Mouse (Mus musculus): Measurements from ENCODE around the gene Slc29a2. TPM values are rescaled to one million over a fixed set of nuclear protein-coding genes. Genes with fewer than 3 reads are reported as not detected.

Slc29a2 gene
- polyA plus RNA-seq, 2 experiments = 0.76 to 2.5 TPM

- Histone ChIP-seq H3K27me3 (ENCODE audit: control insufficient read depth, insufficient read depth, low read length) (peaks cover 30% of the 10 kb centered on the region), H3K4me3 (ENCODE audit: insufficient read depth in 1 of 2, low read depth in 2 of 2, low read length in 2 of 2) (no peak overlapping the region), H3K9me3 (ENCODE audit: control insufficient read depth, low read length) (no peaks in the 10 kb centered on the region), H3K4me1 (replicated peaks; ENCODE audit: control insufficient read depth in 2 of 2, insufficient read depth in 2 of 2, low read length in 1 of 2) (no peaks in the 10 kb centered on the region), H3K27ac (no peak overlapping the region), H3K36me3 (replicated peaks; ENCODE audit: control insufficient read depth, insufficient read depth, low read depth) (no peaks in the 10 kb centered on the region), H3K9ac (replicated peaks) (no peak overlapping the region), H3K4me2 (ENCODE audit: low read depth) (no peak overlapping the region)
- DNase-seq (ENCODE audit: low read depth in 3 of 3, low spot score in 3 of 3) = no peak
- TF ChIP-seq CTCF (IDR thresholded peaks at IDR 0.05; ENCODE audit: low read depth) = no peak
- TF ChIP-seq EP300 (IDR thresholded peaks at IDR 0.05; ENCODE audit: low read depth) = no peak
- 2% methylated on average over 22 of the region's 22 CpGs for WGBS (ENCODE audit: insufficient replicate concordance)
- ATAC-seq (ENCODE audit: insufficient read depth) = no peak
These were observed 32.9 kb upstream of the Slc29a2 start for GRCm38 (mm10) chr19:4990716-4991115.

GRCm38 (mm10) chr19:4992371-4992770, 31.3 kb upstream of the Slc29a2 start:
- ATAC-seq (ENCODE audit: insufficient read depth) (no peak), DNase-seq (ENCODE audit: low read depth in 3 of 3, low spot score in 3 of 3) (no peak)
- peaks cover 28% of the 10 kb centered on the region for H3K27me3 ChIP-seq (ENCODE audit: control insufficient read depth, insufficient read depth, low read length)
- no peak overlapping the region for H3K27ac ChIP-seq
- H3K36me3 ChIP-seq (replicated peaks; ENCODE audit: control insufficient read depth, insufficient read depth, low read depth) = no peaks in the 10 kb centered on the region
- no peak overlapping the region for H3K4me2 ChIP-seq (ENCODE audit: low read depth)
- 9% methylated on average over 8 of the region's 8 CpGs for WGBS (ENCODE audit: insufficient replicate concordance)
- no peak for TF ChIP-seq CTCF (IDR thresholded peaks at IDR 0.05; ENCODE audit: low read depth)
- TF ChIP-seq EP300 (IDR thresholded peaks at IDR 0.05; ENCODE audit: low read depth) = no peak
- no peak overlapping the region for H3K4me3 ChIP-seq (ENCODE audit: insufficient read depth in 1 of 2, low read depth in 2 of 2, low read length in 2 of 2)
- no peak overlapping the region for H3K9ac ChIP-seq (replicated peaks)
- H3K4me1 ChIP-seq (replicated peaks; ENCODE audit: control insufficient read depth in 2 of 2, insufficient read depth in 2 of 2, low read length in 1 of 2) = no peaks in the 10 kb centered on the region
- H3K9me3 ChIP-seq (ENCODE audit: control insufficient read depth, low read length) = no peaks in the 10 kb centered on the region

- H3K4me2 ChIP-seq (ENCODE audit: low read depth) = no peak overlapping the region
- TF ChIP-seq EP300 (IDR thresholded peaks at IDR 0.05; ENCODE audit: low read depth) (no peak), CTCF (IDR thresholded peaks at IDR 0.05; ENCODE audit: low read depth) (no peak)
- no peak for DNase-seq (ENCODE audit: low read depth in 3 of 3, low spot score in 3 of 3)
- H3K4me3 ChIP-seq (ENCODE audit: insufficient read depth in 1 of 2, low read depth in 2 of 2, low read length in 2 of 2) = no peak overlapping the region
- H3K4me1 ChIP-seq (replicated peaks; ENCODE audit: control insufficient read depth in 2 of 2, insufficient read depth in 2 of 2, low read length in 1 of 2) = no peaks in the 10 kb centered on the region
- peaks cover 28% of the 10 kb centered on the region for H3K27me3 ChIP-seq (ENCODE audit: control insufficient read depth, insufficient read depth, low read length)
- no peak overlapping the region for H3K27ac ChIP-seq
- 0% methylated on average over 9 of the region's 9 CpGs for WGBS (ENCODE audit: insufficient replicate concordance)
- no peak for ATAC-seq (ENCODE audit: insufficient read depth)
- H3K36me3 ChIP-seq (replicated peaks; ENCODE audit: control insufficient read depth, insufficient read depth, low read depth) = no peaks in the 10 kb centered on the region
- H3K9me3 ChIP-seq (ENCODE audit: control insufficient read depth, low read length) = no peaks in the 10 kb centered on the region
- H3K9ac ChIP-seq (replicated peaks) = no peak overlapping the region
These were observed 30.8 kb upstream of the Slc29a2 start for GRCm38 (mm10) chr19:4992904-4993303.

- no peak for DNase-seq (ENCODE audit: low read depth in 3 of 3, low spot score in 3 of 3)
- ATAC-seq (ENCODE audit: insufficient read depth) = no peak
- Histone ChIP-seq H3K9ac (replicated peaks) (no peak overlapping the region), H3K9me3 (ENCODE audit: control insufficient read depth, low read length) (no peaks in the 10 kb centered on the region), H3K4me1 (replicated peaks; ENCODE audit: control insufficient read depth in 2 of 2, insufficient read depth in 2 of 2, low read length in 1 of 2) (no peaks in the 10 kb centered on the region), H3K36me3 (replicated peaks; ENCODE audit: control insufficient read depth, insufficient read depth, low read depth) (no peaks in the 10 kb centered on the region), H3K27me3 (ENCODE audit: control insufficient read depth, insufficient read depth, low read length) (peaks cover 28% of the 10 kb centered on the region), H3K27ac (no peak overlapping the region), H3K4me2 (ENCODE audit: low read depth) (no peak overlapping the region), H3K4me3 (ENCODE audit: insufficient read depth in 1 of 2, low read depth in 2 of 2, low read length in 2 of 2) (no peak overlapping the region)
- WGBS (ENCODE audit: insufficient replicate concordance) = 41% methylated on average over 5 of the region's 5 CpGs
- no peak for TF ChIP-seq CTCF (IDR thresholded peaks at IDR 0.05; ENCODE audit: low read depth)
These were observed 29.6 kb upstream of the Slc29a2 start for GRCm38 (mm10) chr19:4994043-4994442.

- DNase-seq (ENCODE audit: low read depth in 3 of 3, low spot score in 3 of 3) (no peak), ATAC-seq (ENCODE audit: insufficient read depth) (no peak)
- 45% methylated on average over 6 of the region's 6 CpGs for WGBS (ENCODE audit: insufficient replicate concordance)
- no peaks in the 10 kb centered on the region for H3K4me1 ChIP-seq (replicated peaks; ENCODE audit: control insufficient read depth in 2 of 2, insufficient read depth in 2 of 2, low read length in 1 of 2)
- no peaks in the 10 kb centered on the region; the same call in 1 of the 2 replicates for H3K27me3 ChIP-seq (ENCODE audit: control insufficient read depth, insufficient read depth, low read length)
- no peak overlapping the region for H3K4me2 ChIP-seq (ENCODE audit: low read depth)
- no peak overlapping the region for H3K27ac ChIP-seq
- no peaks in the 10 kb centered on the region for H3K36me3 ChIP-seq (replicated peaks; ENCODE audit: control insufficient read depth, insufficient read depth, low read depth)
- no peak overlapping the region for H3K4me3 ChIP-seq (ENCODE audit: insufficient read depth in 1 of 2, low read depth in 2 of 2, low read length in 2 of 2)
- TF ChIP-seq EP300 (IDR thresholded peaks at IDR 0.05; ENCODE audit: low read depth) (no peak), CTCF (IDR thresholded peaks at IDR 0.05; ENCODE audit: low read depth) (no peak)
- H3K9ac ChIP-seq (replicated peaks) = no peak overlapping the region
- no peaks in the 10 kb centered on the region for H3K9me3 ChIP-seq (ENCODE audit: control insufficient read depth, low read length)
These were observed 24.1 kb upstream of the Slc29a2 start for GRCm38 (mm10) chr19:4999445-5000140.

Measured in liver, embryonic 14.5 days (tissue).